Mouse (Mus musculus): ENCODE results near the gene Lrrc71. TPM values are rescaled to one million over a fixed set of nuclear protein-coding genes. Genes with fewer than 3 reads are reported as not detected.

The Lrrc71 gene
- total RNA-seq, 1 experiment from 2014 or later = 0.56 TPM

DNA sequence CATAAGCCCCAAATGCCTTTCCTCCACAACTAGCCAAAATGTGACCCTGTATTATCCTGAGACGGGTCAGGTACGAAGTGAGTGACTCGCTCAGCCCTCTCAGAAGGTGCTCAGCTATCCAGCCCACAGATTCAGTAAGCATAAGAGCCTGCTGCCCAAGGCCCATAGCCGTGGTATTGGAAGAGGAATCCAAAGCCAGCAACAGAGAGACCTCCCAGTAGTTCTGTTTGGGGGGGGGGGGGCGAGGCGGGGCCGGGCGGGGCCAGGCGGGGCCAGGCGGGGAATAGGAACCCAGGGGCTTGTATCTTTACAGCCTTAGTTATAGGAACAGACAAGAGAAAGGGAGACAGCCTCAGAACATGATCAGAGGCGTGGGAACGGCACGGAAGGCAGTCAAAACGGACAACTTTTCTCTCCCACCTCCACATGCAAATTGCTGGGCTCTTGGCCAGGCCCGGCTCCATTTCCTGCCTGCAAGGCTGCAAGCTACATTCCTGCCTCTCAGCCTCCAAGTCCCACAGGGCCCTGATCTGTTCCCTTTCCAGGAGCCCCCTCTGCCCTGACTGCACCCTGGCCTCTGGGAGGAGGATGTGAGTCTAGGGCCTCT, 15.4 kb upstream of the Lrrc71 start:
- peak; percentile 85 for DNase-seq

GRCm38 (mm10) chr3:87763202-87763601, 14.8 kb upstream of the Lrrc71 start:
- DNase-seq = no peak

DNA sequence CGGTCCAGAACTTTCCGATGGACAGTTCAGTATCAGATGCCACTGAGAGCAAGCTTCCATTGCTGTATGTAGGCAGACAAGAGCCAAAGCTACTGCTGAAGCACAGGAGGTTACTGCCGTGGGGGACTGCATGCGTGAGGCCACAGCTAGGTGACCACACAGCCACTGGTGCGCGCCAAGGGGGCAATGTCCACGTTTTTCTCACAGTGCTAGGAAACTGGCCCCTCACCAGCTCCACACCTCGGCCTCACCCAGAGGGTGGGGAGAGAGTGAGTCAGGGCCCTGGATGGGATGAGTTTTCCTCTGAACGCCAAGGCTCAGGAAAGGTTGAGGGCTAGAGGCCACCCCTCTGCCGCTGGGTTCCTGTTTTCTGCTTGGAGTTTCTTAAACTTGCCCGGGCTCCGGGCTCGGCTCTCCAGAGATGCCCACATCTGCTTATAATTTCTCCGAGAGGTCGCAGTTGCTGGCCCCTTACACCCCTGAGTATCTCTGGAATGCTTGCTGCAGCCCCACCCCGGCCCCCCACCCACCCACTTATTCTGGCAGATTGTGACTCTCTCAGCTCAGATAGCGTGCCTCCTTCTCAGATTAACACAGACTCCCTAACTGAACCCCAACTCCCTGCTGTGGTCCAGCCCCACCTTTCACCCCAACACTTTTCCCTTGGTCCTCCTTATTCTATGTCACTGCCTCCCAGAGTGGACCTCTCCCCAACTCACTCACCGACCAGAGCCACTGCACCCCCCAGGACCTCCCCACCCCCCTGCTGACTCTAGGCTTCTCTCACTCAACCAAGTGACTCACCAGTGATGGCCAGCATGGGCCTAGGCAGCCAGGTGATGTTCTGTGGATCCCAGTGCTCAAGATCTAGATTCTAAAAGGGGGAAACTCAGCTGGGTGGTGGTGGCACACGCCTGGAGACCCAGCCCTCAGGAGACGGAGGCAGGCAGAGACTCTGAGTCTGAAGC, 13.3 kb upstream of the Lrrc71 start:
- no peak for DNase-seq

GRCm38 (mm10) chr3:87758641-87759040, 10.2 kb upstream of the Lrrc71 start:
- peak; percentile 80 for DNase-seq

DNA sequence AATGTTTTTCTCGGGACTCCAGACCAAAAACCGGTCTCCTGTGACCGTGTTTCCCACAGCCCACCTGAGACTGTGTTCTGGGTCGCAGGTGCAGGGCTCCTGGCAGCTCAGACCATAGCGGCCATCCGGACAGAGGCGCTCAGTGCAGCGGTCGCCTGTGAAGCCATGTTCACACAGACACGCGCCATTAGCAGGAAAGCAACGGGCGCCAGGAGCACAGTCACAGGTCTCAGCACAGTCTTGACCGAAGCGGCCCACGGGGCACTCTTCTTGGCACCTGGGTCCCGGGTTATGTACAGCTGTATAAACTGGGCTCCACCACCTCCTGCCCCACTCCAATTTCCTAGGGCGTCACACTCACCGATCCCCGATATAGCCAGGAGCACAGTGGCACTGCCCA, 8.1 kb upstream of the Lrrc71 start:
- no peak for DNase-seq

- peak; percentile 95 for DNase-seq
These were observed 7.5 kb upstream of the Lrrc71 start for GRCm38 (mm10) chr3:87755964-87756363.

DNA sequence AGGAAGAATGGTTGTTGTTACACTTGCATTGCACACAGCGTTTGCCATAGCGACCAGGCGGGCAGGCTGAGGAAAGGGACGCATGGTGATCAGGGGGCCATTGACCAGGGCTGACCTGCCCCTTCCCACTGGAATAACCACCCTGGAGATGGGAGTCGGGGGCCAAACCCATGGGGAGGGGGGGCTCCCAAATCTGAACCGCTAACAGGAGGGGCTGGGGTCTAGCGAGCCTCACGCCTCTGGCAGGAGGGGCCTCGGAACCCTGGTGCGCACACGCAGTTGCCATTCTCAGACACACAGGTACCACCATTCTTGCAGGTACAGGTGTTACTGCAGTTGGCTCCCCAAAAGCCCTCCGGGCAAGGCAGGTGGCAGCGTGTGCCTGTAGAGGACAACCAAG, 5.4 kb upstream of the Lrrc71 start:
- DNase-seq = no peak

DNA sequence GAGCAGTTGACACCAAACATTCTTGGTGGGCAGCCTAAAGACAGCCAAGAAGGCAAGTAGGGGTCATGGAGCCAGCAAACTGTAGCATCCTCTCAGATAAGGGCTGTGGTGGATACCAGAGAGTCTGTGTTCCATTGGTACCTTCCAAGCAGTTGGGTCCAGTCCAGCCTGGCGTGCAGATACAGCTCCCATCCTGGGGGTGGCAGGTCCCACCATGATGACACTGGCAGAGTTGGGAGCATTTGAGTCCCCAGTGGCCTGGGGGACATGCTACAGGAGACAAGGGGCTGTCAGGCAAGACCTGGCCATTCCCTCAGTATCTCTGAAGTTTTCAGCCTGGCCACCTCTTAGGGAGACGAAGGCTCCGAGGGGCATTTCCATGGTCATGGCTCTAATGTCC, 4.1 kb upstream of the Lrrc71 start:
- no peak for DNase-seq

DNA sequence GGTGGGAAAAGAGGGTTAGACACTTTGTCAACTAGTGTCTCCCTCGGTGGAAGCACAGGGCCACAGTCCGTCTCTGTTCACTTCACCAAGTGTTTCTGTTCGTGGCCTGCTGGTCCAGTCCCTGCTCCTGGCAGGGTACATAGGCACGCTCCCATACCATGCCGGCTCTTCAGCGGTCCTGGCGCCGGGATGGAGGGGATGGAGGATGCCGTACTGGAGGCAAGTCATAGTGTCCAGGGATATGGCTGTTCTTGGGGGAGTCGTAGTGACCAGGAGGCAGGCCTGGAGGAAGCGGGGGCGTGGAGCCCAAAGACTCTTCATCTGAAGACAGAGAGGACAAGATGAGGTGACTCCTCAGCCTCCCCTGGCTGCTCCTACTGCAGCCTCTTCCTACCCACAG, 1.6 kb upstream of the Lrrc71 start:
- DNase-seq = no peak

DNA sequence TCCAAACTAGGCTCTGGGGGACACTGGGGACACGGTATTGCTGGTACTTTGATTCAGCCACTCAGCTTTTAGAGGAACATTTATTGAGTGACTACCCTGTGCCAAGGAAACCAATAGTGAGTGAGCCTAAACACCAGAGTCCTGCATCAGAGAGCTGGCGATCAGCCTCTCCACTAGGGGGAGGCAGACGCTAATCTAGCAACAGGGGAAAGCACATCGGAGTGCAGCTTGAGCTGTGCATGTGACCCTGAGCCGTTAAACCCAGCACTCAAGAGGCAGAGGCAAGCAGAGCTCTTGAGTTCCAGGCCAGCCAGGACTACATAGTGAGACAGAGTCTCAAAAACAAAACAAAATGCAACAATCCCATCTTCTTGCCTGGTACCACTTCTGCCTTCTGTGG, 611 bp upstream of the Lrrc71 start:
- peak; percentile 79 for DNase-seq

GRCm38 (mm10) chr3:87745036-87745659, 3.3 kb downstream of the Lrrc71 start:
- DNase-seq = no peak

GRCm38 (mm10) chr3:87743927-87744326, 4.5 kb downstream of the Lrrc71 start:
- no peak for DNase-seq

- DNase-seq = no peak
These were observed 5.7 kb downstream of the Lrrc71 start for GRCm38 (mm10) chr3:87742735-87743134.

DNA sequence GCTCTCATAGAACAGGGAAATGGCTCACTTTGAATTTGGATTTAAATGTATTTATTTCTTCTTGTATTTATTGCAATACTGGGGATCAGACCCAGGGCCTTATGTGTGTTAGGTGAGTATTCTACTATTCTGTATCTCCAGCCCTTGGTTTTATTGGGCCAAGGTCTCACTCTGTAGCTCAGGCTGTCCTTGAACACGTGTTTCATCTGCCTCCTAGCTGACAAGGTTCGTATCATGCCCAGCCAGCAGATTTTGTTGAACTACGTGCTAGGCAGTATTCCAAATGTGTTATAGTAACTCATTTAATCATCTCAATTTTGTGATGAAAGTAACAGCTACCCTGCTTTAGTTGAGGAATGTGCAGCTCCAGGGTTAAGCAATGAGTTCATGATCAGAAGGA, 6.4 kb downstream of the Lrrc71 start:
- no peak for DNase-seq

GRCm38 (mm10) chr3:87738906-87739305, 9.5 kb downstream of the Lrrc71 start:
- peak; percentile 72 for DNase-seq

GRCm38 (mm10) chr3:87735335-87735734, 13.1 kb downstream of the Lrrc71 start:
- no peak for DNase-seq

- DNase-seq = peak; percentile 62
These were observed 14.3 kb downstream of the Lrrc71 start for GRCm38 (mm10) chr3:87733984-87734761.

- DNase-seq = peak; percentile 77
These were observed 15.3 kb downstream of the Lrrc71 start for GRCm38 (mm10) chr3:87733098-87733497.

GRCm38 (mm10) chr3:87728696-87729095, 19.7 kb downstream of the Lrrc71 start:
- DNase-seq = no peak

- DNase-seq = no peak
These were observed 22.2 kb downstream of the Lrrc71 start for GRCm38 (mm10) chr3:87726191-87726590.

DNA sequence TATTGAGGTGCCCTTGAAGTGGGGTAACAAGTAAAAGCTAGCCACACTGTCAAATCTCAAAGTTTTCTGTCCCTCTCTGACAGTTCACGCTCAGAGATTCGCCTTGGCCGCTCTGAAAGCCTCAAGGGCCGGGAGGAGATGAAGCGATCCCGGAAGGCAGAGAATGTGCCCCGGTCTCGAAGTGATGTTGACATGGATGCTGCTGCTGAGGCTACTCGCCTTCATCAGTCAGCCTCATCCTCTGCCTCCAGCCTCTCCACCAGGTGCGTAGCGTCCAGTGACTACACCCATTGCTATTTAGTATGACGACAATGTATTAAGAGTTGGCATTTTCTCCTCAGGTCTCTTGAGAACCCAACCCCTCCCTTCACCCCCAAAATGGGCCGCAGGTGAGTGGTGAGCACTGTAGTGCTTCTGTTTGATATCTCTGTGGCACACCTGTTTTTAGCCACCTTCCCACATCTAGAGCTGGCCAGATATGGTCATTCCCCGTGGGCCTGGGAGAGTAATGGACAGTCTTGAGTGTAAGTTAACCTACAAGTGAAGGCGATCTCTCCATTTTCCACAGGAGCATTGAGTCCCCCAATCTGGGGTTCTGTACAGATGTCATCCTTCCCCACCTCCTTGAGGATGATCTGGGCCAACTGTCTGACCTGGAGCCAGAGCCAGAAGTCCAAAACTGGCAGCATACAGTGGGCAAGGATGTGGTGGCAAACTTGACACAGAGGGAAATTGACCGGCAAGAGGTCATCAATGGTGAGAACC, 22.8 kb downstream of the Lrrc71 start:
- DNase-seq = no peak

DNA sequence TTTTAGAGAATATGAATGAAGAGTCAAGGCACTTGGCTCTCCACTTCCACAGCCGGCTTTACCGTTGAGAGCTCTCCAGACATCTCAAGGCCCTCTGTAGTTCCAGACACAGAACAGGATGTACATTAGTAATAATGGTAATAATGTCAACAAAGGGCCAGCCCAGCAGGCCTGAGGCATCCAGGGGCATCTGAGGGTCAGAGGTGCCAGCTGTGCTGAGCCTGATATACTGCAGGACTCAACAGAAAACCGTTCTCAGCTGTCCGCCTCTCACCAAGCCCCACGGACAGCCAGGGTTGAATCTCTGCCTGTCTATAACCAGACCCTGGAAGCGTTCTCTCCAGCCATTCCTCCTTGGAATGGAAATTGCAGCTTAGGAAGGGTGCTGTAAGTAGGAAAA, 23.9 kb downstream of the Lrrc71 start:
- no peak for DNase-seq
